Mouse (Mus musculus): Measurements from ENCODE around the gene Hsd17b12. TPM values are rescaled to one million over a fixed set of nuclear protein-coding genes. Genes with fewer than 3 reads are reported as not detected.

Hsd17b12 gene
- total and polyA plus RNA-seq, 3 experiments = 70.7 to 117 (median 114) TPM

DNA sequence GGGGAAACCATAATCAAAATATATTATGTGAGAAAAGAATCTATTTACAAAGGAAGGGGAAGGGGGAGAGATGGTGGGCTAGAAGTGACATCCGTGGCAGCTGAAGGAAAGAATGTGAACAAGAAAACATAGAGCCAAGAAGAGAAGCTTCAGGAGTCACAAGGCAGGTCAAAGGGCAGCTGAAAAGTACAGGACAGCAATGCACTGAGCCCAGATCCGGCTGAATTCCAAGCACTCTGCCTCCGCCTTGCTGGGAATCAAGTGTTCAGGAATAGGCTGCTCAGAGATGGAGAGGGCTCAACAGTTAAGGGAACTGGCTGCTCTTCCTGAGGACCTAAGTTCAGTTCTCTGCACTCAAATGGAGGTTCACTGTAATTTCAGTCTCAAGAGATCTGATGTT is 16.5 kb downstream of the Hsd17b12 start:
- TF ChIP-seq MYC (IDR thresholded peaks at IDR 0.05; ENCODE audit: low read depth, low read length) = no peak
- no peak for TF ChIP-seq HCFC1 (IDR thresholded peaks at IDR 0.05; ENCODE audit: low read depth, low read length)
- no peak for TF ChIP-seq IRF4 (IDR thresholded peaks at IDR 0.05; ENCODE audit: low read depth, low read length)
- TF ChIP-seq SIN3A (IDR thresholded peaks at IDR 0.05; ENCODE audit: low read length) = no peak
- TF ChIP-seq RAD21 (IDR thresholded peaks at IDR 0.05; ENCODE audit: low read depth, low read length) = no peak
- TF ChIP-seq ZNF384 (IDR thresholded peaks at IDR 0.05; ENCODE audit: low read depth, low read length) = no peak
- TF ChIP-seq EP300 (IDR thresholded peaks at IDR 0.05; ENCODE audit: low read length) = no peak
- no peak for TF ChIP-seq USF1 (IDR thresholded peaks at IDR 0.05; ENCODE audit: low read depth, low read length)
- Histone ChIP-seq H3K4me3 (replicated peaks in 1 of 3; ENCODE audit: low read depth in 2 of 3, low read length in 2 of 3, poor library complexity in 1 of 3) (no peak overlapping the region), H3K27ac (ENCODE audit: insufficient read depth, low read depth) (no peak overlapping the region), H3K9ac (ENCODE audit: insufficient read depth, low read depth) (no peak overlapping the region), H3K79me2 (replicated peaks; ENCODE audit: control insufficient read depth, extremely low read depth, insufficient read depth, poor library complexity, severe bottlenecking) (peaks cover 15% of the 10 kb centered on the region), H3K27me3 (replicated peaks) (no peaks in the 10 kb centered on the region), H3K9me3 (replicated peaks; ENCODE audit: low read length) (no peaks in the 10 kb centered on the region), H3K36me3 (replicated peaks in 1 of 2; ENCODE audit: control insufficient read depth in 1 of 2, insufficient read depth in 1 of 2, low read length in 1 of 2) (peaks cover 0 to 17% of the 10 kb centered on the region in 2 experiments), H3K4me2 (ENCODE audit: insufficient read depth, low read depth, poor library complexity, severe bottlenecking) (no peak overlapping the region), H3K4me1 (ENCODE audit: control insufficient read depth in 1 of 2, insufficient read depth in 2 of 2) (peaks cover 0 to 37% of the 10 kb centered on the region in 2 experiments; a peak in 2 of 4 replicates)
- in situ Hi-C loops (cut with MboI; ENCODE audit: low pct_ligation_motif_present, low pct_unique_long_range_greater_than_20kb, low sequenced_read_pairs) = no loop called here
- dilution Hi-C loops (cut with MboI; ENCODE audit: extremely low pct_ligation_motif_present, extremely low pct_unique_long_range_greater_than_20kb, low sequenced_read_pairs) = no loop called here
- DNase-seq (ENCODE audit: extremely low read depth) = no peak

DNA sequence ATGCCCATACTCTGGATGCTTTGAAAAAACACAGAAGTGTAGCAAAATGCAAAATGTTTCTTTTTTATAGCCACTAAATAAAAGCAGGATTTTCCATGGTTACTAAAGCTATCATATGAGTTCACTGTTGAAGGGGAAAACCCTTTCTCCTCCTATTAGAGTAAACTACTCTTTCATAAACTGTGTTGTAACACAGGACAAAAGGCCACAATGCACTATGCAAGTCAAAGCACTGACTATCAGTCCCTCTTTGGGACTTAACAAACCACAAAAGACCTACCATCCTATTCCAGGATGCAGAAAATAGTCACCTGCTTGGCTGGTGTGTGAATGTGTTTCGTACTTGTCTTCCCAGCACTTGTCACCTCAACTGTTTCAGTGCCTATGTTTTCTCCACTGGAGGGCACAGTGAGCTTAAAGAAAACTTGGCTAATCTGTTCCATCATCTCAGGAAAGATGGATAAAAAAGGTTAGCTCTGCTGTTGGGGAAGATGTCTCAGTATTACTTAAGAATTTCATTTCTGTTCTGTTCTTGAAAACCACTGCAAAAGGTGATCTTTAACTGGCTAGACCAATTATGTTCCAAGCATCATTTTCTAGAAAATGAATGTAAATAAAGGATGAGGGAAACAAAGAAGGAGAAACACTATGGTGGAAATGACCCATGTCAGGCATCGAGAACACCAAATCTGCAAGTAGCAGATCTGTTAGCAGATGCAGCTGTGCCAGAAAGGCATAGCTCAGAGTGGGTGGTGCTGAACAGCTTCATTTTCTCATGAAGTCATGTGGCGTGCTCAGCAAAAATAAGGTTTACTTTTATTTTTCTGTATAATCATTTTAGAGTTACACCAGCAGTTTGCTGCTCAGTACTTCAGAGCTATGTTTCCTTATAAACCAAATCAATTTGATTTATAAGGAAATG is 19.0 kb downstream of the Hsd17b12 start:
- dilution Hi-C loops (cut with MboI; ENCODE audit: extremely low pct_ligation_motif_present, extremely low pct_unique_long_range_greater_than_20kb, low sequenced_read_pairs) = no loop called here
- H3K36me3 ChIP-seq (replicated peaks in 1 of 2; ENCODE audit: control insufficient read depth in 1 of 2, insufficient read depth in 1 of 2, low read length in 1 of 2) = peaks cover 0 to 19% of the 10 kb centered on the region in 2 experiments
- no peaks in the 10 kb centered on the region for H3K27me3 ChIP-seq (replicated peaks)
- no peak overlapping the region for H3K27ac ChIP-seq (ENCODE audit: insufficient read depth, low read depth)
- H3K9me3 ChIP-seq (replicated peaks; ENCODE audit: low read length) = no peaks in the 10 kb centered on the region
- H3K79me2 ChIP-seq (replicated peaks; ENCODE audit: control insufficient read depth, extremely low read depth, insufficient read depth, poor library complexity, severe bottlenecking) = peaks cover 7% of the 10 kb centered on the region
- TF ChIP-seq CTCF (conservative IDR thresholded peaks at IDR 0.05 in 1 of 2, IDR thresholded peaks at IDR 0.05 in 1 of 2; ENCODE audit: low read depth in 2 of 2, low read length in 2 of 2) (peak in 1 of 2 experiments; percentile 41; a peak in 2 of 4 replicates), RAD21 (IDR thresholded peaks at IDR 0.05; ENCODE audit: low read depth, low read length) (peak; percentile 29), SMC3 (IDR thresholded peaks at IDR 0.05; ENCODE audit: low read depth, low read length) (peak; percentile 8; the same call in 1 of the 2 replicates), USF2 (conservative IDR thresholded peaks at IDR 0.05; ENCODE audit: low read depth, low read length) (no peak), UBTF (IDR thresholded peaks at IDR 0.05; ENCODE audit: low read depth, low read length) (no peak)
- H3K4me1 ChIP-seq (ENCODE audit: control insufficient read depth in 1 of 2, insufficient read depth in 2 of 2) = peaks cover 0 to 18% of the 10 kb centered on the region in 2 experiments; a peak in 2 of 4 replicates
- H3K9ac ChIP-seq (ENCODE audit: insufficient read depth, low read depth) = no peak overlapping the region
- H3K4me2 ChIP-seq (ENCODE audit: insufficient read depth, low read depth, poor library complexity, severe bottlenecking) = no peak overlapping the region
- no peak overlapping the region for H3K4me3 ChIP-seq (replicated peaks in 1 of 3; ENCODE audit: low read depth in 2 of 3, low read length in 2 of 3, poor library complexity in 1 of 3)
- in situ Hi-C loops (cut with MboI; ENCODE audit: low pct_ligation_motif_present, low pct_unique_long_range_greater_than_20kb, low sequenced_read_pairs) = no loop called here
- DNase-seq (ENCODE audit: extremely low read depth) = no peak

Measured in CH12.LX (cell line).